Mouse (Mus musculus) bone marrow, adult 2 months (tissue): ENCODE data around the gene Cacybp. TPM values are rescaled to one million over a fixed set of nuclear protein-coding genes. Genes with fewer than 3 reads are reported as not detected.

ENCODE experiments used
- H3K27ac ChIP-seq: fragments of 200-500 bp; 2 replicates; pipeline ENCODE4 v1.5.1; 2012; ENCODE audit warnings: low read depth, mild to moderate bottlenecking, control low read depth, inconsistent platforms, low read length; ENCODE audit not compliant: control insufficient read depth, poor library complexity, insufficient read depth
- H3K4me1 ChIP-seq: fragments of 200-500 bp; 2 replicates; pipeline ENCODE4 v1.6.1; 2011; ENCODE audit warnings: low read length; ENCODE audit not compliant: control insufficient read depth, insufficient read depth
- H3K4me3 ChIP-seq: fragments of 200-500 bp; replicated peaks from 2 replicates; pipeline ENCODE3; 2011; ENCODE audit warnings: mild to moderate bottlenecking, low read depth, low read length, control low read depth; ENCODE audit not compliant: control insufficient read depth
- CTCF ChIP-seq: fragments of 200-500 bp; IDR thresholded peaks from 2 replicates; pipeline ENCODE4 v1.5.1; 2011; ENCODE audit warnings: low read length, control low read depth; ENCODE audit not compliant: control insufficient read depth, insufficient read depth
- POLR2A ChIP-seq: fragments of 200-500 bp; IDR thresholded peaks from 2 replicates; pipeline ENCODE4 v1.6.1; 2011; ENCODE audit warnings: low read depth, mild to moderate bottlenecking, control low read depth, low read length, borderline replicate concordance; ENCODE audit not compliant: control insufficient read depth
- WGBS: fragments of 180-500 bp; shearing (Covaris S2); methylation state at CpG from one replicate; pipeline ENCODE4 v1.1.7; 2018; 5-methylcytosine and 5-hydroxymethylcytosine counted together
- polyA plus RNA-seq: library from polyadenylated mRNA; stranded (reverse); fragments of >200 nt; gene quantifications from 2 replicates; pipeline ENCODE4 v1.2.4, GENCODE M21; 2011; ENCODE audit warnings: low replicate concordance; ENCODE audit not compliant: missing spikeins, insufficient read depth, insufficient read length

Gene Cacybp
- polyA plus RNA-seq, 1 experiment, result 60.0 TPM

GRCm38 (mm10) chr1:160232113-160232512 lies 19.4 kb upstream of the Cacybp start:
- Histone ChIP-seq H3K4me1 (no peaks in the 10 kb centered on the region; the same call in 1 of the 2 replicates), H3K27ac (no peak overlapping the region), H3K4me3 (no peak overlapping the region)
- no peak for TF ChIP-seq POLR2A
- no peak for TF ChIP-seq CTCF
- WGBS, result 93% methylated on average over 3 of the region's 3 CpGs

GRCm38 (mm10) chr1:160231013-160231412 lies 18.3 kb upstream of the Cacybp start:
- Histone ChIP-seq H3K4me3 (no peak overlapping the region), H3K27ac (no peak overlapping the region), H3K4me1 (no peaks in the 10 kb centered on the region; the same call in 1 of the 2 replicates)
- TF ChIP-seq CTCF (no peak), POLR2A (no peak)
- 57% methylated on average over 4 of the region's 4 CpGs for WGBS

GRCm38 (mm10) chr1:160227850-160228249 lies 15.2 kb upstream of the Cacybp start:
- no peak overlapping the region for H3K4me3 ChIP-seq
- TF ChIP-seq POLR2A (no peak), CTCF (no peak)
- H3K27ac ChIP-seq, result no peak overlapping the region
- H3K4me1 ChIP-seq, result no peaks in the 10 kb centered on the region; the same call in 1 of the 2 replicates

- TF ChIP-seq CTCF (no peak), POLR2A (no peak)
- Histone ChIP-seq H3K27ac (no peak overlapping the region), H3K4me3 (no peak overlapping the region), H3K4me1 (no peaks in the 10 kb centered on the region; the same call in 1 of the 2 replicates)
- WGBS, result 65% methylated on average over 4 of the region's 4 CpGs
These were observed 14.5 kb upstream of the Cacybp start for GRCm38 (mm10) chr1:160227196-160227595.

GRCm38 (mm10) chr1:160224093-160224492 lies 11.4 kb upstream of the Cacybp start:
- Histone ChIP-seq H3K27ac (no peak overlapping the region), H3K4me3 (no peak overlapping the region), H3K4me1 (no peaks in the 10 kb centered on the region; the same call in 1 of the 2 replicates)
- TF ChIP-seq CTCF (no peak), POLR2A (no peak)
- WGBS, result 73% methylated on average over 2 of the region's 2 CpGs

- Histone ChIP-seq H3K4me3 (no peak overlapping the region), H3K27ac (no peak overlapping the region), H3K4me1 (no peaks in the 10 kb centered on the region)
- 79% methylated on average over 3 of the region's 3 CpGs for WGBS
- TF ChIP-seq POLR2A, result no peak
- TF ChIP-seq CTCF, result no peak
These were observed 5.2 kb upstream of the Cacybp start for GRCm38 (mm10) chr1:160217898-160218297.

GRCm38 (mm10) chr1:160214171-160214570 lies 1.5 kb upstream of the Cacybp start:
- WGBS, result 89% methylated on average over 7 of the region's 7 CpGs
- no peak overlapping the region for H3K4me3 ChIP-seq
- H3K27ac ChIP-seq, result no peak overlapping the region
- no peak for TF ChIP-seq POLR2A
- no peak for TF ChIP-seq CTCF
- peaks cover 2% of the 10 kb centered on the region; the same call in 1 of the 2 replicates for H3K4me1 ChIP-seq

- WGBS, result under 1% methylated on average over 45 of the region's 45 CpGs
- H3K27ac ChIP-seq, result peak overlapping the region; percentile 94
These were observed 468 bp downstream of the Cacybp start for GRCm38 (mm10) chr1:160212123-160212691.

More at GRCm38 (mm10) chr1:160212123-160212691, 468 bp downstream of the Cacybp start:
- Histone ChIP-seq H3K4me3 (peak overlapping the region; percentile 93), H3K4me1 (peaks cover 2% of the 10 kb centered on the region; the same call in 1 of the 2 replicates)
- no peak for TF ChIP-seq CTCF
- no peak for TF ChIP-seq POLR2A
